In genomic region chr5:98363428-98363827, GRCm38 (mm10) we compare ENCODE assay signal across 11 mouse cellular contexts. TPM values are rescaled to one million over a fixed set of nuclear protein-coding genes. Genes with fewer than 3 reads are reported as not detected.
DNase-seq lines count a peak whose midpoint lies in the region; ATAC-seq and TF ChIP-seq lines count a peak whose summit lies in the region.
"Had no signal": no experiment of that assay in that cellular context is flagged by ENCODE, and none has a peak within 500 bp of the region (broad histone marks: within the 10 kb centered on the region; RNA-seq: fewer than 3 reads in every experiment).

No protein-coding gene starts in this region.

- no peaks in the 10 kb centered on the region for H3K27me3 ChIP-seq in intestine, postnatal 0 days (replicated peaks; ENCODE audit: control insufficient read depth, insufficient read depth, low read length)
- no peaks in the 10 kb centered on the region for H3K27me3 ChIP-seq in intestine, embryonic 16.5 days (replicated peaks; ENCODE audit: control insufficient read depth, insufficient read depth, low read length)
- H3K27me3 ChIP-seq in C2C12 (ENCODE audit: control insufficient read depth, insufficient read depth, insufficient read length) = no peaks in the 10 kb centered on the region
- no peaks in the 10 kb centered on the region for H3K27me3 ChIP-seq in Patski

- ATAC-seq in intestine, postnatal 0 days = no peak
- no peak for ATAC-seq in intestine, embryonic 16.5 days
- no peak for ATAC-seq in Patski
- 0 out of 2 replicates have a peak, but pooled peaks have one; percentile 46 for ATAC-seq in granulocyte monocyte progenitor cell, adult 5-6 weeks (replicated peaks; ENCODE audit: poor library complexity, severe bottlenecking)
- ATAC-seq in erythroid progenitor cell, adult 5-6 weeks (replicated peaks; ENCODE audit: low FRiP score, poor library complexity, severe bottlenecking) = no peak
- no peak for ATAC-seq in monocyte, adult 5-6 weeks (replicated peaks; ENCODE audit: insufficient number of reproducible peaks, low FRiP score, low TSS enrichment, poor library complexity, severe bottlenecking)
- ATAC-seq: midbrain, embryonic 16.5 days had no signal

- H3K4me1 ChIP-seq in intestine, postnatal 0 days (replicated peaks; ENCODE audit: control insufficient read depth, insufficient read depth, low read length) = no peaks in the 10 kb centered on the region
- H3K4me1 ChIP-seq in intestine, embryonic 16.5 days (ENCODE audit: control insufficient read depth, insufficient read depth, low read length) = no peaks in the 10 kb centered on the region

- no peak overlapping the region for H3K4me2 ChIP-seq in intestine, postnatal 0 days (replicated peaks; ENCODE audit: low read depth)
- no peak overlapping the region for H3K4me2 ChIP-seq in intestine, embryonic 16.5 days (ENCODE audit: low read depth, low read length)

- peak; percentile 59 for TF ChIP-seq CTCF in intestine, postnatal 0 days (IDR thresholded peaks at IDR 0.05; ENCODE audit: low read depth)
- TF ChIP-seq CTCF in C2C12 (IDR thresholded peaks at IDR 0.05; ENCODE audit: control insufficient read depth, insufficient read depth, insufficient read length) (peak; percentile 12), Patski (IDR thresholded peaks at IDR 0.05) (peak; percentile 38)

- H3K9ac ChIP-seq in intestine, postnatal 0 days (ENCODE audit: low read depth, low read length) = no peak overlapping the region
- no peak overlapping the region for H3K9ac ChIP-seq in intestine, embryonic 16.5 days (ENCODE audit: low read depth, low read length)

- in situ Hi-C loops in Patski (cut with MboI; ENCODE audit: low pct_unique_long_range_greater_than_20kb) = no loop called here

- no peak for DNase-seq in Patski (ENCODE audit: low read depth, low spot score)
- no peak for DNase-seq in urinary bladder, adult 18-20 months (ENCODE audit: low spot score in 2 of 2)
- DNase-seq: right cerebral cortex, postnatal 25 days had no signal

- 66% methylated on average over 8 of the region's 8 CpGs for WGBS in intestine, postnatal 0 days
- 66% methylated on average over 8 of the region's 8 CpGs for WGBS in intestine, embryonic 16.5 days

- H3K9me3 ChIP-seq in intestine, postnatal 0 days (ENCODE audit: control insufficient read depth) = no peaks in the 10 kb centered on the region
- no peaks in the 10 kb centered on the region for H3K9me3 ChIP-seq in intestine, embryonic 16.5 days (ENCODE audit: control insufficient read depth, low read length)

- H3K36me3 ChIP-seq in intestine, postnatal 0 days (ENCODE audit: control insufficient read depth, insufficient read depth) = no peaks in the 10 kb centered on the region
- H3K36me3 ChIP-seq in intestine, embryonic 16.5 days (ENCODE audit: control insufficient read depth, insufficient read depth, low read length) = no peaks in the 10 kb centered on the region
- H3K36me3 ChIP-seq in C2C12 (ENCODE audit: control insufficient read depth, insufficient read depth) = no peaks in the 10 kb centered on the region

- H3K79me2 ChIP-seq in C2C12 (ENCODE audit: control insufficient read depth, insufficient read depth) = no peaks in the 10 kb centered on the region

- H3K79me3 ChIP-seq in C2C12 (ENCODE audit: low read depth) = no peaks in the 10 kb centered on the region

- POLR2A ChIA-PET in Patski (lab: Charles Lee) = no interaction called here

- CTCF ChIA-PET in Patski (lab: Charles Lee) = interaction anchor here (1.9 to 2.7 kb wide), 2 partner anchors 15 to 501 kb away, joined by 4 to 16 read pairs; no protein-coding TSS in a partner anchor

- H3K4me3 ChIP-seq in intestine, postnatal 0 days (ENCODE audit: low read depth, low read length) = no peak overlapping the region
- no peak overlapping the region for H3K4me3 ChIP-seq in intestine, embryonic 16.5 days (ENCODE audit: low read length)
- H3K4me3 ChIP-seq in C2C12 (ENCODE audit: insufficient read depth, poor library complexity, severe bottlenecking) = no peak overlapping the region

- H3ac ChIP-seq in C2C12 (ENCODE audit: control insufficient read depth, insufficient read length, low read depth) = no peak overlapping the region

- H3K27ac ChIP-seq in intestine, postnatal 0 days (ENCODE audit: low read depth, low read length) = no peak overlapping the region
- H3K27ac ChIP-seq in intestine, embryonic 16.5 days (ENCODE audit: low read length) = no peak overlapping the region

TF ChIP-seq in C2C12, 6 proteins besides CTCF, POLR2A, EP300 and RAD21:
- TF ChIP-seq FOSL1 (IDR thresholded peaks at IDR 0.05; ENCODE audit: insufficient read depth, low read length, poor library complexity, severe bottlenecking) = no peak
- TF ChIP-seq MAX (IDR thresholded peaks at IDR 0.05) = no peak
- no peak for TF ChIP-seq MYOG (IDR thresholded peaks at IDR 0.05; ENCODE audit: control insufficient read depth, extremely low read depth, insufficient read length)
- TF ChIP-seq MYOD1 (IDR thresholded peaks at IDR 0.05; ENCODE audit: control insufficient read depth, insufficient read length, low read depth) = no peak
- no peak for TF ChIP-seq CEBPB (IDR thresholded peaks at IDR 0.05; ENCODE audit: low read depth)
- TF ChIP-seq USF1 (IDR thresholded peaks at IDR 0.05; ENCODE audit: low read depth) = no peak

RNA-seq across cellular contexts. Expression of gene Cfap299, which starts 34.3 kb away (rescaled TPM):
- polyA plus RNA-seq in intestine, postnatal 0 days (2015; fragmentation: Nextera tagmentation; extraction: Ambion mirVana) = 0.27 TPM in 1 of 2 replicates, not detected in the other
- 0.27 and 0.49 TPM in 2 replicates for polyA plus RNA-seq in intestine, embryonic 16.5 days (2015; fragmentation: Nextera tagmentation; extraction: Ambion mirVana)
- 0.09 TPM for polyA plus RNA-seq in C2C12 (2012; fragmentation: generic; extraction: Trizol)
- 0.23 TPM for polyA plus RNA-seq in Patski (2021)
- not detected in 2 replicates for total RNA-seq in granulocyte monocyte progenitor cell, adult 5-6 weeks (2014; fragmentation: Nextera tagmentation)
- not detected in 2 replicates for total RNA-seq in granulocyte monocyte progenitor cell, adult 5-6 weeks (2017)
- total RNA-seq in erythroid progenitor cell, adult 5-6 weeks (2015; ENCODE audit: low replicate concordance) = not detected in 2 replicates
- not detected in 2 replicates for total RNA-seq in erythroid progenitor cell, adult 5-6 weeks (2017; ENCODE audit: low replicate concordance)
- 1.2 TPM in 1 of 3 replicates, not detected in the others for total RNA-seq in monocyte, adult 5-6 weeks (2017)
- total RNA-seq: gastrocnemius, adult 18-20 months had no signal
